Mouse (Mus musculus): ENCODE results near the gene Emsy. TPM values are rescaled to one million over a fixed set of nuclear protein-coding genes. Genes with fewer than 3 reads are reported as not detected.
A peak's percentile ranks its signal among the peaks of the same experiment; 100 is the strongest.

The Emsy gene
- total RNA-seq, 2 experiments from 2014 or later: 16.0 to 16.5 TPM

GRCm38 (mm10) chr7:98671416-98671815 lies 14.8 kb upstream of the Emsy start:
- intact Hi-C loops (cut with DNase I): no loop called here
- DNase-seq: no peak

- no peak for DNase-seq
- intact Hi-C loops (cut with DNase I): no loop called here
Observed at GRCm38 (mm10) chr7:98670831-98671230, 14.2 kb upstream of the Emsy start.

- DNase-seq: no peak
- intact Hi-C loops (cut with DNase I): no loop called here
Observed at GRCm38 (mm10) chr7:98667956-98668746, 11.6 kb upstream of the Emsy start.

GRCm38 (mm10) chr7:98665726-98666125 lies 9.1 kb upstream of the Emsy start:
- intact Hi-C loops (cut with DNase I): no loop called here
- DNase-seq: no peak

- DNase-seq: no peak
- intact Hi-C loops (cut with DNase I): no loop called here
Observed at GRCm38 (mm10) chr7:98665166-98665565, 8.6 kb upstream of the Emsy start.

- peak; percentile 72 for DNase-seq
- intact Hi-C loops (cut with DNase I): loop anchor here (2.0 kb wide), 1 partner anchor 47 kb away; the partner anchor contains the start of gene Thap12
Observed at GRCm38 (mm10) chr7:98655681-98656530, 677 bp downstream of the Emsy start.

GRCm38 (mm10) chr7:98651651-98652050 lies 4.9 kb downstream of the Emsy start:
- DNase-seq: no peak
- intact Hi-C loops (cut with DNase I): no loop called here

- intact Hi-C loops (cut with DNase I): no loop called here
- DNase-seq: no peak
Observed at GRCm38 (mm10) chr7:98644238-98644637, 12.3 kb downstream of the Emsy start.

- intact Hi-C loops (cut with DNase I): no loop called here
- no peak for DNase-seq
Observed at GRCm38 (mm10) chr7:98636607-98637006, 20.0 kb downstream of the Emsy start.

- intact Hi-C loops (cut with DNase I): no loop called here
Observed at GRCm38 (mm10) chr7:98633032-98633431, 23.6 kb downstream of the Emsy start.

GRCm38 (mm10) chr7:98629947-98630346 lies 26.6 kb downstream of the Emsy start:
- no peak for DNase-seq
- intact Hi-C loops (cut with DNase I): no loop called here

More at GRCm38 (mm10) chr7:98633032-98633431, 23.6 kb downstream of the Emsy start:
- no peak for DNase-seq

- intact Hi-C loops (cut with DNase I): no loop called here
Observed at GRCm38 (mm10) chr7:98617739-98618138, 38.8 kb downstream of the Emsy start.

GRCm38 (mm10) chr7:98612936-98613335 lies 43.6 kb downstream of the Emsy start:
- intact Hi-C loops (cut with DNase I): no loop called here
- DNase-seq: no peak

More at GRCm38 (mm10) chr7:98617739-98618138, 38.8 kb downstream of the Emsy start:
- no peak for DNase-seq

- DNase-seq: no peak
- intact Hi-C loops (cut with DNase I): no loop called here
Observed at GRCm38 (mm10) chr7:98608520-98608919, 48.1 kb downstream of the Emsy start.

GRCm38 (mm10) chr7:98607158-98607557 lies 49.4 kb downstream of the Emsy start:
- intact Hi-C loops (cut with DNase I): loop anchor here (2.0 kb wide), 1 partner anchor 126 kb away; no protein-coding TSS in a partner anchor
- no peak for DNase-seq

- DNase-seq: no peak
- intact Hi-C loops (cut with DNase I): no loop called here
Observed at GRCm38 (mm10) chr7:98601715-98602114, 54.9 kb downstream of the Emsy start.

- no peak for DNase-seq
- intact Hi-C loops (cut with DNase I): no loop called here
Observed at GRCm38 (mm10) chr7:98597402-98597801, 59.2 kb downstream of the Emsy start.

GRCm38 (mm10) chr7:98594731-98595130 lies 61.9 kb downstream of the Emsy start:
- DNase-seq: no peak
- intact Hi-C loops (cut with DNase I): no loop called here

- DNase-seq: no peak
- intact Hi-C loops (cut with DNase I): no loop called here
Observed at GRCm38 (mm10) chr7:98593276-98593675, 63.3 kb downstream of the Emsy start.

- intact Hi-C loops (cut with DNase I): loop anchor here (2.0 kb wide), 1 partner anchor 108 kb away; no protein-coding TSS in a partner anchor
- no peak for DNase-seq
Observed at GRCm38 (mm10) chr7:98589028-98589427, 67.6 kb downstream of the Emsy start.

- no peak for DNase-seq
- intact Hi-C loops (cut with DNase I): no loop called here
Observed at GRCm38 (mm10) chr7:98586313-98586712, 70.3 kb downstream of the Emsy start.
